Comparison of ENCODE assay signal across 18 mouse cellular contexts in the genomic region with DNA sequence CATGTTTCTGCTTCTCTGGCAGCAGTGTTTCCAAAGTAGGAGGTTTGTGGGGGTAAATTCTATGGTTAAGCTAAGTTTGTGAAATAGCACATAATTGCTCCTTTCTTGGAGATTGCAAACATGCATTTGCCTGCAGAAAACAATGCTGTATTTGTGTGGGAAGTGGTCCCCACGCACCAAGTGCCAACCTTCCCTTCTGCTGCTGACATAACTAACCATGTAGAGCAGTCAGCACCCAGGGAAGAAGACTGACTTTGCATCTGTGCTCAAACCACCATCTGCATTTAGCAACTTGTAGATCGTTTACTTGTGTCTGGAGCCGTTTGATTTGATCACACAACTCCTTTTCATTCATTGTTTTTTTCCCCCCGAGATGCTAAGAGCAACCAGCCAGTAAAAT.
A peak's percentile ranks its signal among the peaks of the same experiment; 100 is the strongest.
DNase-seq lines count a peak whose midpoint lies in the region.
"Had no signal": no experiment of that assay in that cellular context is flagged by ENCODE, and none has a peak within 500 bp of the region (broad histone marks: within the 10 kb centered on the region; RNA-seq: fewer than 3 reads in every experiment).

No protein-coding gene starts in this region.

- H3K27me3 ChIP-seq in heart, embryonic 10.5 days (ENCODE audit: insufficient read depth, poor library complexity, severe bottlenecking): no peaks in the 10 kb centered on the region
- H3K27me3 ChIP-seq: embryonic facial prominence, embryonic 13.5 days; forebrain, embryonic 12.5 days; hindbrain, embryonic 13.5 days; Patski had no signal

- WGBS in heart, embryonic 10.5 days: 78% methylated on average over 4 of the region's 4 CpGs

- no peaks in the 10 kb centered on the region for H3K4me1 ChIP-seq in heart, embryonic 10.5 days
- H3K4me1 ChIP-seq: embryonic facial prominence, embryonic 13.5 days; forebrain, embryonic 12.5 days; hindbrain, embryonic 13.5 days had no signal

- no peak overlapping the region for H3K4me3 ChIP-seq in heart, embryonic 10.5 days
- H3K4me3 ChIP-seq: embryonic facial prominence, embryonic 13.5 days; forebrain, embryonic 12.5 days; gastrocnemius, adult 2 months; hindbrain, embryonic 13.5 days had no signal

- H3K36me3 ChIP-seq in heart, embryonic 10.5 days: no peaks in the 10 kb centered on the region
- H3K36me3 ChIP-seq: embryonic facial prominence, embryonic 13.5 days; forebrain, embryonic 12.5 days; hindbrain, embryonic 13.5 days had no signal

- no peak overlapping the region for H3K27ac ChIP-seq in heart, embryonic 10.5 days
- H3K27ac ChIP-seq: embryonic facial prominence, embryonic 13.5 days; forebrain, embryonic 12.5 days; gastrocnemius, adult 2 months; hindbrain, embryonic 13.5 days had no signal

- no peaks in the 10 kb centered on the region for H3K9me3 ChIP-seq in heart, embryonic 10.5 days
- H3K9me3 ChIP-seq: embryonic facial prominence, embryonic 13.5 days; forebrain, embryonic 12.5 days; hindbrain, embryonic 13.5 days had no signal

- peak; percentile 6 for DNase-seq in layer of hippocampus, adult 11-12 months (ENCODE audit: low spot score)
- DNase-seq in layer of hippocampus, postnatal 10 days (ENCODE audit: low spot score in 2 of 2): no peak
- peak; percentile 72 for DNase-seq in brain, adult 2 months (ENCODE audit: low read depth, low spot score)
- peak; percentile 19 to 31 for DNase-seq in layer of hippocampus, adult 8-10 months (ENCODE audit: low spot score in 2 of 2)
- peak; percentile 11 to 23 for DNase-seq in layer of hippocampus, postnatal 36 days
- DNase-seq in B cell, adult 2 months: no peak
- DNase-seq in heart, embryonic 10.5 days (ENCODE audit: low spot score): no peak
- DNase-seq: adrenal gland, postnatal 14 days; cerebellum, adult 18-20 months; cerebellum, adult 9-11 months; cerebellum, postnatal 36 days; gastrocnemius, adult 2 months; gastrocnemius, postnatal 25 days; heart, postnatal 10 days had no signal

Comparison
In these comparisons a context has a peak if more than half of its experiments do, and no peak if none do; other contexts are left out.
1. DNase-seq: peak in layer of hippocampus, adult 11-12 months (single experiment), brain, adult 2 months (single experiment), layer of hippocampus, adult 8-10 months (2 of 2) and layer of hippocampus, postnatal 36 days (2 of 2); none in layer of hippocampus, postnatal 10 days (0 of 2), B cell, adult 2 months (0 of 2) and heart, embryonic 10.5 days (single experiment).